Mouse (Mus musculus) ovary, adult 18-20 months (tissue): ENCODE measurements at regions not wholly inside any gene's neighbourhood (a gene's known extent, or its start where the extent isn't known, plus 50 kb on each side); places are given as distances from the start of the nearest gene placed in this dataset.
"Not testable (repeated sequence)": the region's sequence is repeated elsewhere in the genome, so short reads cannot be mapped to it uniquely, and the experiment has no call there.

Experiments used
- DNase-seq: peaks from one replicate; pipeline ENCODE4 v3.0.0; 2022; ENCODE audit warnings: low spot score, mixed read lengths

- no peak for DNase-seq
Observed at GRCm38 (mm10) chr3:9065892-9066291, 544.0 kb downstream of the Zfp704 start.

- DNase-seq: no peak
Observed at GRCm38 (mm10) chr3:9064266-9065031, 545.4 kb downstream of the Zfp704 start.

- no peak for DNase-seq
Observed at GRCm38 (mm10) chr3:9063662-9064061, 546.2 kb downstream of the Zfp704 start.

- DNase-seq: no peak
Observed at GRCm38 (mm10) chr3:9061396-9061795, 548.5 kb downstream of the Zfp704 start.

- DNase-seq: not testable (repeated sequence)
Observed at GRCm38 (mm10) chr3:9057703-9058102, 552.2 kb downstream of the Zfp704 start.

GRCm38 (mm10) chr3:9056846-9057245, 553.0 kb downstream of the Zfp704 start:
- no peak for DNase-seq

- no peak for DNase-seq
Observed at GRCm38 (mm10) chr3:9055780-9056179, 554.1 kb downstream of the Zfp704 start.
